Mouse (Mus musculus): ENCODE measurements at regions not wholly inside any gene's neighbourhood (a gene's known extent, or its start where the extent isn't known, plus 50 kb on each side); places are given as distances from the start of the nearest gene placed in this dataset.

DNA sequence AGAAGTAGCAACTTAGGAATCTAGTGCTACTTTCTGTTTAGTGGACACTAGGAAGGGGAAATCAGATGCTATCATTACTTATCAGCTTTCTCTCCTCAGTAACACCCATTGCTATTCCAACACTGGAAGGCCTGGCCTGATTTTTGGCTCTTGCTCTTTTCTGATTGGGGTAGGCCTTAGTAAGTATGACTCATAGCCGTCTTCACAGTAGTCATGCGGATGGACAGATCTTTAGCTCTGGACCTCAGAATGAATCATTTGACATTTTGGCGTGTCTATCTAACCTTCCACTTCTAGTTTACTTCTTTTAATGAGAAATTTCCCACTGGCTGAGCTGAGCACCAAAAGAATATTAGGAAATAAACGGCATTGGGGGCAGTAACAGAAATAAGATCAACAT is 71.4 kb upstream of the Esx1 start:
- no peak for TF ChIP-seq CTCF (conservative IDR thresholded peaks at IDR 0.05)
- Histone ChIP-seq H3K4me3 (no peak overlapping the region), H3K27ac (no peak overlapping the region)
- no peak for DNase-seq (ENCODE audit: low spot score in 2 of 2)

DNA sequence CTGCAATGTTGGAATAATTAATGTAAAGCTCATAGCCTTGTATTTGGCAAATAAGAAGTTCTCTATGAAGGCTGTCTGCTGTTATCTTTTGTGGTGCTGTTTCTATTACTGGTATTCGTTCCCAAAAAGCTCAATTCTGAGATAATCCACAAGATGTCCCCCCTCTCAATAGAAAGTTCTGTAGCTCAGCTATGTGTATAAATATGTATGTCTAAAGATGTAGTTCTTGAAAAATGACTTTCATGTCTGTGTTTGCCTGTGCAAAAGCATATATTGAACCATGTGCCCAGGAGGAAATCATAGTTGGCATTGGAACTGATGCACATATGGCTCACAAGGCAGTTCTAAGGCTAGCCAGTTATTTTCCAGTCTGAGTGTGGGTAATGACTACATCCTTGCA is 68.2 kb upstream of the Esx1 start:
- no peak overlapping the region for H3K4me3 ChIP-seq
- TF ChIP-seq CTCF (conservative IDR thresholded peaks at IDR 0.05) = peak; percentile 64
- H3K27ac ChIP-seq = no peak overlapping the region
- peak in 1 of 2 experiments; percentile 8 for DNase-seq (ENCODE audit: low spot score in 2 of 2)

DNA sequence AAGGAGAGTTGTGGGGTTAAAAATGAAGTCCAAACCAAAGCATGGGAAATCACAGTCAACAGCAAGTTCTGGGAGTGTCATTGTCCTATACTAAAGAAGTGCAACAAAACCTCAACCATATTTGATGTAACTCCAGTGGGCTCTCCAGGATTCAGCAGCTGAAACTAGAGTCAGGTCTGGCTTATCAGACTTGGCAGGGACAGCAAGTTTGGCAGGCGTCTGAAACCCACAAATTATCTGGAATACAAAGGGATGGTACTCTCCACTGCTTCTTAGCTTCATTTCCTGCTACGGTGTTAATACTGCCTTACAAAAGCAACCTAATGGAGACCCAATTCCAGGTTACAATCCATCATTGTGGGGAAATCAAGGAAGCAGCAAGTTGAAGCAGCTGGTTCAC is 53.9 kb upstream of the Esx1 start:
- H3K4me3 ChIP-seq = no peak overlapping the region
- no peak overlapping the region for H3K27ac ChIP-seq
- TF ChIP-seq CTCF (conservative IDR thresholded peaks at IDR 0.05) = no peak
- no peak for DNase-seq (ENCODE audit: low spot score in 2 of 2)

DNA sequence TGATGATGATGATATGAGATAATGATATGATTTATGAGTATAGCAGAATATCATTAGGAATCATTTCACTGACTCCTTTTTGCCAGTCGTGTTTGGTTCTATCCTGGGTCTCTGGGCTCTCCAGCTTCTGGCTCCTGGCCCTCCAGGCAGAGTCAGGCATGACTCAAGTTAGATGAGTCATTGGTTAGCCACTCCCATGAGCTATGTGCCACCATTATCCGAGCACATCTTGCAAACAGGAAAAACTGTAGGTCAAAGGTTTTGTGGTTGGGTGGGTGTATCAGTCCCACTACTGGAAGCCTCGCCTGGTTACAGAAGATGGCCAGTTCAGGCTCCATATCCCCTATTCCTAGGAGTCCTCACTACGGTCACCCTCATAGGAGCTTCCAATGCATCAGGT is 51.6 kb upstream of the Esx1 start:
- no peak for TF ChIP-seq CTCF (conservative IDR thresholded peaks at IDR 0.05)

More for the DNA sequence above, 51.6 kb upstream of the Esx1 start:
- H3K27ac ChIP-seq = no peak overlapping the region
- H3K4me3 ChIP-seq = no peak overlapping the region
- DNase-seq (ENCODE audit: low spot score in 2 of 2) = no peak
